Mouse (Mus musculus) frontal cortex, adult (tissue): ENCODE measurements around the gene Iqsec1.
A peak's percentile ranks its signal among the peaks of the same experiment; 100 is the strongest.
"Not testable (repeated sequence)": the region's sequence is repeated elsewhere in the genome, so short reads cannot be mapped to it uniquely, and the experiment has no call there.

Source experiments
- ATAC-seq: cut with Nextera tagmentation; 2 replicates; pipeline ENCODE4 v1.9.2; 2017; ENCODE audit warnings: mild to moderate bottlenecking, moderate library complexity, mixed read lengths; ENCODE audit not compliant: low TSS enrichment

The Iqsec1 gene

GRCm38 (mm10) chr6:90663736-90664135, 324.7 kb downstream of the Iqsec1 start:
- no peak for ATAC-seq

GRCm38 (mm10) chr6:90662148-90662547, 326.3 kb downstream of the Iqsec1 start:
- ATAC-seq: no peak

- ATAC-seq: no peak
Observed at GRCm38 (mm10) chr6:90661029-90661399, 327.5 kb downstream of the Iqsec1 start.

DNA sequence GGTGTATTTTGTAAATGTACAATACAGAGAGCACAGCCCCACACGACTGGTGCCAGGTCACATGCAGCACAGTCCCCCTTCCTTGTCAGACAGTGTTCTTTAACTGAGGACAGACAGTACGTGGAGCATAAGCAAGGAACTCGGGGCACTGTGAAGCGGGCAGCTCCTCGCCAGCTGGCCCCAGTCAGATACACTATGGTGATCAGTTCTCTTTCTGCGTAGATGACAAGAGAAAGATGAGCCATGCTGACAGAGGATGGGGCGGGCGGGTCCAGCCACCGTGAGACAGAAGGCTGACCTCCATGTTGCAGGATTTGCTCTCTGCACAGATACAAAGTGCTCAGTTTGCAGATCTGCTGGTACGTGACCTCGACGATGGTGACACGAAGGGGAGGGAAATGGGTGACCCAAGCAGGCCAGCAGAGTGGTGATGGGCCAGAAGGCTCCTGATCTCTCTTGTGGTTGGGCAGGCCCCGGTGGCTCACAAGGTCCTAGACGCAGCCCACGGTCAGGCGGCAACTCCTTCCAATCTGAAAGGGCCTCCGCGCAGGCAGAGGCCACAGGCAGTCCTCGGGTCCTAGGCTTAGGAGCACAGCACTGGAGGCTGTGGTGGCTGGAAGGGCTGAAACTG, 328.0 kb downstream of the Iqsec1 start:
- ATAC-seq: no peak

GRCm38 (mm10) chr6:90659913-90660312, 328.6 kb downstream of the Iqsec1 start:
- ATAC-seq: no peak

DNA sequence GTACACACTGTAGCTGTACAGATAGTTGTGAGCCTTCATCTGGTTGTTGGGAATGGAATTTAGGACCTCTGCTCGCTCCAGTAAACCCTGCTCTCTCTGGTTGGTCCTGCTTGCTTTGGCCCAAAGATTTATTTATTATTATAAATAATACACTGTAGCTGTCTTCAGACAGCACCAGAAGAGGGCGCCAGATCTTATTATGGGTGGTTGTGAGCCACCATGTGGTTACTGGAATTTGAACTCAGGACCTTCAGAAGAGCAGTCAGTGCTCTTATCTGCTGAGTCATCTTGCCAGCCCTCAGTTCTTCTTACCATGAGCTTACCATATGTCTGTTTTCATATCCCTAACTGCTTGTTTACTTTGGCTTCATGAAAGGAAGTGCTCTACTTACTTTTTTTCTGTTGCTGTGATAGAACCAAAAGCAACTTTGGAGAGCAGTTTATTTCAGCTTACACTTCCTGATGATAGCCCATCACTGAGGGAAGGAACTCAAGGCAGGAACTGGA, 332.1 kb downstream of the Iqsec1 start:
- not testable (repeated sequence) for ATAC-seq

DNA sequence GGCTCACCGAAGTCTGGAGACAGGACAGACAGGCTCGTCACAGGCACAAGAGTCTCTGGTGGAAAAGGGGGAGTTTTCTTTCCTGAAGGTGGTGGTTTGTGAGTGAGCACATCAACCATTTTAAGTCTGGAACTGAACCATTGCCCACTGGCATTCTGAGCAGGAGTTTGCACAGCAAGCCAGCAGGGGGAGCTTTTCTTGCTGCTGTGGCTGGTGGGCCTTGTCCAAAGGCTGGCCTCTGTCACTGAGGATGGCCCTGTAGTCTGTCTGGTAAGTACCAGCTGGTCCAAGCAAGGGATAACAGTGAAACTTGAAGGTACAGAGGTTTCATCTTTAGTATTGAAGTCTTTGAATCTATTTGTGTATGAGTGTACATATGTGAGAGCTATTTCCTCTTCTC, 334.7 kb downstream of the Iqsec1 start:
- ATAC-seq: 0 out of 2 replicates have a peak, but pooled peaks have one; percentile 38

GRCm38 (mm10) chr6:90650634-90651033, 337.9 kb downstream of the Iqsec1 start:
- no peak for ATAC-seq

- no peak for ATAC-seq
Observed at GRCm38 (mm10) chr6:90649279-90649678, 339.2 kb downstream of the Iqsec1 start.

DNA sequence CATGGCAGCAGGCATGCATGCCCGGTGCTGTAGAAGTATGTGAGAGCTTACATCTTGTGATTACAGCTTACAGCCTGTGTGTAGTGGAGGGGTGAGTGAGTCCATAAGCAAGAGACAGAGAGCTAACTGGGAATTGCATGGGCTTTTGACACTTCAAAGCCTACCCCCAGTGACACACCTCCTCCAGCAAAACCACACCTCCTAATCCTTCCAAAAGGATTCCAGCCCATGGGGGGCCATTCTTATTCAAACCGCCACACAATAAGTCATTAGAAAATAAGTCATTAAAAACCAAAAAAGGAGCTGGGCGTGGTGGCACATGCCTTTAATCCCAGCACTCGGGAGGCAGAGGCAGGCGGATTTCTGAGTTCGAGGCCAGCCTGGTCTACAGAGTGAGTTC, 340.1 kb downstream of the Iqsec1 start:
- ATAC-seq: no peak

GRCm38 (mm10) chr6:90644965-90645364, 343.5 kb downstream of the Iqsec1 start:
- no peak for ATAC-seq

DNA sequence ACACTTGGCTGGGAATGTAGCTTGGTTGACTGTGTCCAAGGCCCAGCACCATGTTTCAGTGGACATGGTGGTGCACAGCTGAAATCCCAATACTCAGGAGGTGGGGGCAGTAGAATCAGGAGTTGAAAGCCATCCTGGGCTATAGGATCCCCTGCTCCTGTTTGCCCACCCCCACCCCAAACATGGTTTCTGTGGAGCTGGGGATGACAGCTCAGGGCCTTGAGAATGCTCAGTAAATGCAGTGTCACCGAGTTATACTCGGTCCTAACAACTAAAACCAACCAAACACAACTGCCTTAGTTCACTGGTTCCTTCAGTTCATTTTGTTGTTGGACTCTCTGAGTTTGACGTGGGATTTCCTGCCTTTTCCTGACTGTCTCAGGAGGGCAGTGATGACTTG, 345.4 kb downstream of the Iqsec1 start:
- no peak for ATAC-seq

DNA sequence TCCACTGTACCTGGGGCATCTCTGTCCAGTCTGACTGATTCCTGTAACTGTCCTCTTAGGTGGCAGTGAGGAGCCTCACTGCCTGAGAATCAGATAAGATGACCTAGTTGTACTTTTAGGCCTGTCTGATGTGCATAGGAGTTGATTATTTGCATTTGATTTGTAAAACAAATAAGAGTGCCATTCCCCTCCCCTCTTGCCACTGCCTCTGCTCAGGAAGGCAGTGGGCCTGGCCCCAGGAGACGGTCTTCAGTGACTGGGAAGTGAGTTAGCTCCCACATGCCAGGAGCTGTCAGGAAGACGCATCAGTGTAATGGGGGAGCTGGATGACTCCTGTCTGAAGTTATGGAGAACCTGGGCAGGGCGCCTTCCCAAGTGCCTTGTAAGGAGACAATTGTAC, 352.9 kb downstream of the Iqsec1 start:
- ATAC-seq: no peak

DNA sequence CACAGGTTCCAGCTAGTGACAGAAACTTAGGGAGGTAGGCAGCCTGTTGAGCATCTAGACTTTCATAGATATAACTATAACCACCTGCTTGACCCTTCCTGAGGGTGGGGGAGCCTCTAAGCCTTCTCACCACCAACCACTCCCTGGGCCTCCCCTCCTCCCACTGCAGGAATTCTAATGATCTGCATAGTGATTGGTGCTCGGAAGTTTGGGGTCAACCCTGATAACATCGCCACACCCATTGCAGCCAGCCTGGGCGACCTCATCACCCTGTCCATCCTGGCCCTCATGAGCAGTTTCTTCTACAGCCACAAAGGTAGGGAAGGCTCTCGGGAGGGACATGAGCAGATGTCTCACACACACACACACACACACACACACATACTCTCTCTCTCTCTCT, 353.4 kb downstream of the Iqsec1 start:
- no peak for ATAC-seq

GRCm38 (mm10) chr6:90632526-90632925, 356.0 kb downstream of the Iqsec1 start:
- ATAC-seq: not testable (repeated sequence)

GRCm38 (mm10) chr6:90630427-90630826, 358.1 kb downstream of the Iqsec1 start:
- no peak for ATAC-seq

- ATAC-seq: no peak
Observed at GRCm38 (mm10) chr6:90629506-90629905, 359.0 kb downstream of the Iqsec1 start.

DNA sequence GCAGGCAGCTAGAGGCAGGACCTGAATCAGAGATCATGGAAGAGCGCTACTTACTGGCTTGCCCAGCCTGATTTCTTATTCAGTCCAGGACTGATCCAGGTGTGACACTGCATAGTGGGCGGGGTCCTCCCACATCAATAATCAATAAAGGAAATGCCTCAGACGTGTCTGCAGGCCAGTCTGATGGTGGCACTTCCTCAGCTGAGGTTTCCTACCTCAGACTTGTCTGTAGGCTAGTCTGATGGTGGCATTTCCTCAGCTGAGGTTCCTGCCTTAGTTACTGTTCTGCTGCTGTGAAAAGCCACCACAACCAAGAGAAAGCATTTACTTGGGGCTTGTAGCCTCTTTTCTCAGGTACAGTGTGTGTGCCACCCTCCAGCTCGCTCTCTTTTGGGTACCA, 360.9 kb downstream of the Iqsec1 start:
- no peak for ATAC-seq

- no peak for ATAC-seq
Observed at GRCm38 (mm10) chr6:90625207-90625994, 363.1 kb downstream of the Iqsec1 start.

- no peak for ATAC-seq
Observed at GRCm38 (mm10) chr6:90624733-90625132, 363.8 kb downstream of the Iqsec1 start.

GRCm38 (mm10) chr6:90624184-90624583, 364.3 kb downstream of the Iqsec1 start:
- no peak for ATAC-seq

DNA sequence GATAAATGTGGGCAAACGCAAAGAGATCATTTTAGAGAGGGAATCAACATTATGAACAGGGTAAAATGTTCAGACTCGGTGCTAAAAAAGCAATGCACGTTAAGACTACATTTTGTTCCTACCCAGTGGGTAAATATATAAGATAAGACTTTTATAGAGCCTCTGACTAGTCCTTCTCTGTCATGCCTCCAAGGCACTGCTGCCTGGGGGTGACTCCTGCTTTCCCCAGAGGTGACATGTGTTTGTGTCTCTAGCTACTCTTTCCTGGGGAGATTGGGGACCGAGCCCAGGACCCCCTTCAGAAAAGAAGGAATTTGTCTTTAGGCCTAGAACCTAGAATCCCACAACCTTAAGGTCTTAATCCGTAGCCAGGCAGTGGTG, 365.0 kb downstream of the Iqsec1 start:
- ATAC-seq: no peak

DNA sequence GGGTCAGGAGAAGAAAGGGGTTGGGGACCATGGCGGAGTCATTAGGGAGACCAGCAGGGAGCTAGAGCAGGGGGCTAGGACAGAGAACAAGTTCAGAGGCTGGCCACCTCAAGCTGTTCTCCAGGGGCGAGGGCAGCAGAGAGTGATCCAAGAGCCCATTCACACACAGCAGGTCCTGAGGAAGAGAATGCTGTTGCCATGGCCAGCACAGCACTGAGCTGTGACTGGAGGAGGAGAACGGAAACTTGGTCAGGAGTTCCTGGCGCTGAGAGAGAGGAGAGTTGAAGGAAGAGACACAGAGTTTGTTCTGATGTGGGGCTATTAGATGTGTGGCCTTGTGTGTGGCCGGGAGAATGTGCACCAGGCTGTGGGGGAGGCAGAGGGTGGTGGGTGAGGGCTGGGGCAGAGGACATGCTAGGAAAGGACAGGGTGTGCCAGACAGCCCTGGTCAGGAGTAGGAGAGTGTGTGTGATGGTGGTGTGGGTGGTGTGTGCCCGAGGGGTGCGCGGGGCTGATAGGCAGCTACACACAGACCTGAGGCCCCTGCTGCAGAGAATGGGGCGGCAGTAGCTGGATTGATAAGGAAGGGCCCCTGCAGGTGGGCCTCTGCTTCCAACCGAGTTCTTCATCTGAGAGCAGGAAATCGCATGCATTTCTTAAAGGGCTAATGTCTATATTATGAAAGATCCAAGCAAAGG, 365.6 kb downstream of the Iqsec1 start:
- ATAC-seq: no peak; the same call in 1 of the 2 replicates
